Mouse (Mus musculus): Measurements from ENCODE around the gene 2900026A02Rik. TPM values are rescaled to one million over a fixed set of nuclear protein-coding genes. Genes with fewer than 3 reads are reported as not detected.
A peak's percentile ranks its signal among the peaks of the same experiment; 100 is the strongest.

The 2900026A02Rik gene
- total RNA-seq, 2 experiments from 2014 or later: 69.6 to 70.6 TPM

DNA sequence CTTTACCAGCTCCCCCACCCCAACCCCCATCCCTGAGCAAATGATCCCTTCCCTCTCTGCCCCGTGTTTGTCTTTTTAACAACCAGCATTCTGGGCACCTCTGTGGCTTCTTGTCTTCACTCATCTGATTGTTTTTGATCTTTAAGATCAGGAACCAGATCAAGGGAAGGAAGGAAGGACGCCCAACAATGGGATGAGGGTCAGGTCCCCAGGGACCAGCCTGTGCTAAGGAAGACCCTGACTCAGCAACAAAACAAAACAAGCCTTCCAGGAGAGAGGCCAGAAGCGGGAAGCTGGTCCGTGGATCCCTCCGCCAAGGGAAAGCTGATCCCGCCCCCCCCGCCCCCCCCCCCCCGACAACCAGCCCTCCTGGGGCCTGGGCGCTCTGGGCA lies 41.6 kb downstream of the 2900026A02Rik start:
- DNase-seq (ENCODE audit: low spot score in 2 of 2): no peak

DNA sequence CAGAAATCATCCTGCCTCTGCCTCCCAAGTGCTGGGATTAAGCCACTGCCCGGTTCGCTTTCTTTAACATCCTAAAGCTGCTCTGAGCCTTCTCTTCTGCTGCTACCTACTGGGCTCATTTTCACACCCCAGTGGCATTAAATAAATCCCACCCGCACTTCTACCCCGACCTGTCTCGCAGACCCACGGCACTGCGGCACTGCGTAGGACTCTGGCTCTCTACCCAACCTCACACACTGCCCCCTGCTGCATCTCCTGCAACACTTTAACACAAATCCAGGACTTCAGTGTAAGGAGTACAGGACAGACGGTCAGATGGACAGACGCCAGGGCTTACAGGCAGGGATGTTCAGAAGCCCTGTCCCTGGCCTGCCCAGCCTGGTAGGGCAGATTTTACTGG lies 45.1 kb downstream of the 2900026A02Rik start:
- no peak for DNase-seq (ENCODE audit: low spot score in 2 of 2)

DNA sequence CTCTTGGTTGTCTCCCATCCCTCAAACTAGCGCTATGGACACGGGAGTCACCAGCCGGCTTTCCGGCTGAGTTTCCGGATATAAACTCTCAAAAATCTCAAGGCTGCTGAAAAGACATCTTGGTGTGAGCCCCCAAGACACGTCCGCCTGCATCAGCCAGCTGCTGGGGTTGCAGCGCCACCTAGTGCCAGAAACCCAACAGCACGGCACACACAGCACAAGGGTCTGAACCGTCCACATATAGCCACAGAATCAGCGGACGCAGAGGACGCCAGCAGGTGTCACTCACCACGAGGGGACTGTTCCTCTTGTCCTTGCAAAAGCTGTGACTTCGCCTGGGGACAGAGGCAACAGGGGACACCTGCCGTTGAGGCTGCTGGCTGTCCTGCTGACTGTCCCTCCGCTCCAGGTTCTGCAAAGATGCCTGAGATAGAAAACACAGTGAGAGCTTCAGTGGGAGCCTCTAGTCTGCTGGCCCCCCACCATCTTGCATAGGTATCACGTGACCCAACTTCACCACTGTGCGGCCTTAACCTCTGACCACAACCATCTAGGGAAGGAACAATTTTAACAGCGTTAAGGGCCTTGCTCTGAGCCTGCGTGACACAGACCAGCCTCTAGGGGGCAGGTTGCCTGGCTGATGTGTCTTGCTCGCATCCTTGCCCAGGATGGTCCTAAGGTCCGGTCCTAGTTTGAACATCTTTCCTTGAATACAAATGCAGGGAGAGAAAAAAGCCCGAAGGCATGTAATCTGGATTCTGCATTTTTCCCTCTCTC lies 45.9 kb downstream of the 2900026A02Rik start:
- no peak for DNase-seq (ENCODE audit: low spot score in 2 of 2)

DNA sequence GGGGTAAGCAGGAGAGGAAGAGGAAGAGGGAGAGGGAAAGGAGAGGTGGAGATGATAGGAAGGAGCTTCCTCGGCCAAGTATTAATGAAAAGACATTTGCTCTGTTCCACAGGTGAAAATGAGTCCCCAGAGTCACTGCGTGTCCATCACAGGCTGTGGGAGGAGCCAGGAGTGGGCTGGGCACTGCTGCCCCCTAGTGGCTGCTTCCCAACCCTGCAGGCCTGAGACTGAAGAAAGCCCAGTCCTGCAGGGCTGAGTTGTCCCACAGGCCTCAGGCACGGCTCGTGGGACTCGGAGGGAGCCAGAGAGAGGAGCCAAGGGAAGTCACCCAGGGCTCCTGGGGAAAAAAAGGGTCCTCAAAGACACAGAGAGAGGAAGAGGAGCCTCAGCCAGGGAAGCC lies 47.7 kb downstream of the 2900026A02Rik start:
- peak; percentile 57 to 81 for DNase-seq (ENCODE audit: low spot score in 2 of 2)

DNA sequence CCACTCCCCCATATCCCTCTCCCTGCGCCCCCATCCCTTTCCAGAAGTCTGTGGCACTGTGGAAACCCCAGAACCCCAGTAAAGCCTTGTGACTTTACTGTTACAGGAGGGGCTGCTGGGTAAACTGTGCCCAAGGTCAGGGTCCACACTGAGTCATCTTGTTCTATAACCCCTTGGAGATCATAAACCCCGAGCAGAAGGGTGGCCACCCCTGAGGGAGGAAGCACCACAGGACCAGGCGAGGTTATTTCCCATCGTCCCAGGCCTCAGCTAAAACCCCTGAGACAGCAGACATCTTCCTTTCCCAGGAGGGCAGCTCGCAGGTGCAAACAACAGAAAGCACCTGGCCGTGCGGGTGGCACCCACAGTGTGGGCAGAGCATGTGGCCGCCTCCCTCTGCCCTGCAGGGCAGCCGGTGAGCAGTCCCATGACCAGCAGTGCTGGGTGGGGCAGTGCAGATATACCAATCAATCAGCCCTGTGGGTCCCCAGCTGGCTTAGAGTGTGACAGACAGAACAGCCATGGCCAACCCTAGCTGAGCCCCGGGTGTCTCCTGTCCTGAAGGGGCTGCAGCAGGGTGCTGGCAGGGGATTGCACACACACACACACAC lies 49.0 kb downstream of the 2900026A02Rik start:
- DNase-seq (ENCODE audit: low spot score in 2 of 2): no peak

DNA sequence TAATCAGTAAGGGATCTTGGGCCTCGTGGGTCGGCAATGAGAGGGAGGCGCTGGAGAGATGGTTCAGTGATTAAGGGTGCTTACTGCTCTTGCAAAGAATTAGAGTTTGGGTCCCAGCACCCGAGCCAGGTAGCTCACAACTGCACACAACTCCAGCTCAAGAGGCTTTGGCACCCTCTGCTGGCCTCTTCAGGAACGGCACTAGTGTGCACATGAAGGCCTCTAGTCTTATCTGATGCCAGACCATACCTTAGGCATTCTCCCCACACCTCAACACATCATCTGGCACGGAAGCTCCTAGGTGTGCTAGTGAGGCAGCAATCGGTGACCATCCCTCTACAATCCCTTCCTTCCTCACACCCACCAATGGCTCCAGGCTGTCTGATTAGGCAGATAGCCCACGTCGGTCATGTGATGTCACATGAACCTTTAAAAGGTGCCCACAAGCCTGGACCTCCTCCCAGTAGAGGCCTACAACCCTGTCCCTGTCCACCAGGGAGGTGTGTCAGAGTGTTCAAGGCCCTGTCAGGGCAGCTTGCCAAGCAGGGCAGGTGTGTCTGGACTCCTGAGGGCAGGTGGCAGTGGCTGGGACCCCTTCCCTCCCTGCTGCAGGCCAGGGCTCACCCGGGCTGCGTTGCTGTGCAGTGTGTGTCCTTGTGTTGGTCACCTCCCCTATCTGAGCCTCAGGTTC lies 50.8 kb downstream of the 2900026A02Rik start:
- no peak for DNase-seq (ENCODE audit: low spot score in 2 of 2)

DNA sequence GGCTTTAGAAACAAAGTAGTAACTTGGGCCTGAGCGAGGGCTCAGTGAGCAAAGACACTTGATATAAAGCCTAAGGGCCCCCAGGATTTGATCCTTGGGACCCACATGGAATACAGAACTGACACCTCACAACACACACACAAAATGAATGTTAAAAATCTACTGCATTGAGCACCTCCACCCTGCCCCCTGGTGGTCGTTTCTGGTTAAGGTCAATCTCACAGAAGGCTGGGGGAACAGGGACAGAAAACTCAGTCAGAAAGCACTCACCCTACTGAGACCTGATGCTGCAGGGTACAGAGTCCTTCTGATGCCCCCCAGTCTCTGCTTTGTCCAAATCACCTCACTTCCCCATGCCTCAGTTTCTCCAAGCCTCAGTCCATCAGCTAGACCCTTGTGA lies 53.3 kb downstream of the 2900026A02Rik start:
- no peak for DNase-seq (ENCODE audit: low spot score in 2 of 2)

DNA sequence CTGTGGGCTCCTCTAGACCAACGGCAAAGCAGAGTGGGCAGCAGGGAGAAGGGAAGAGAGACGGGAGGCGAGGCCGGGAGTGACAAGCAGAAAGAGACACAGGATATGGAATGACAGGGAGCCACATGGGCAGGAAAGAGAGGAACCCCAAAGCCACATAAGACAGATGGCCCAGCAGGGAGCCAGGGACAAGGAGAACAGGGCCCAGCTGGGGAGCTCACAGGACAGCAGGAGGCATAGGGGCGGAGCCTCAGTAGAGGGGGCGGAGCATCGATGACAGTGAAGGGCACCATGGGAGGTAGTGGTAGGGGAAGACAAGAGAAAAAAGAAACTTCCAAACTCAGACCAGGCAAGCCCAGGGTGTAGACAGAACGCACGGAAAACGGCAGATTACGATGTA lies 55.6 kb downstream of the 2900026A02Rik start:
- peak; percentile 70 to 89 for DNase-seq (ENCODE audit: low spot score in 2 of 2)

DNA sequence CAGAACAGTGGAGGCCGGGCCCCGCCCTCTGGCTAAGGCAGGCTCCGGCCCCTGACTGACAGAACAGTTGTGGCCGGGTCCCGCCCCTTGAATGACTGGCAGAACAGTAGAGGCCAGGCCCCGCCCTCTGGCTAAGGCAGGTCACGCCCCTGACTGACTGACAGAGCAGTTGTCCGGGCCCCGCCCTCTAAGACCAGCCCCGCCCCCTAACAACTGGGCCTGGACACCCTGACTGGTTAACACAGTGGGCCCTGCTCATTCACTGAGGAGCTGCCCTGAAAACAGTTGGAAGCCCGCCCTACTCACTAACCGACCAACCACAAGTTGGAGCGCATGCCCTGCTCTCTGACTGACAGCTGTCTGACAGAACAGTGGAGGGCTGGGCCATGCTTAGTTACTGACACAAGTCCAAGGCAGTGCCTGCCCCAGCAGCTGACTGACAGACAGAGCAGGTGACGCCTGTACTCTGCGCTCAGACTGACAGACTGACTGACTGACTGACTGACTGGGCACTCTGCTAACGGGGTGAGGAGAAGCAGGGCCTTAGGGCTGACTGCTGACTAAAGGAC lies 56.1 kb downstream of the 2900026A02Rik start:
- DNase-seq (ENCODE audit: low spot score in 2 of 2): peak; percentile 73 to 87

DNA sequence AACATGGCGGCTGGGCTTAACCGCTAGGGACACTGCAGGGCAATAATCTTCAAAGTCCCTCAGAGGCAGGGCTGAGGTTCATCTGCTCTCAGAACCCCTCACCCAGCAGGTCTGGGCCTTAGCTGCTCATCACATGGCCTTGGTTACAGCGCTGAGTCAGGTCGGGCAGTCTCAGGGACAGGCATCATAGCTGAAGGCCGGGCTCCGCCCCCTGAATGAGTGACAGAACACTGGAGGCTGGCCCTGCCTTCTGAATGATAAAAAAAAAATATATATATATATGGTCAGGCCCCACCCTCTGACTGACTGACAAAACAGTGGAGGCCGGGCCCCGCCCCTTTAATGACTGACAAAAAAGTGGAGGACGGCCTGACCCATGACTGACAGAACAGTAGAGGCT lies 56.6 kb downstream of the 2900026A02Rik start:
- DNase-seq (ENCODE audit: low spot score in 2 of 2): no peak

DNA sequence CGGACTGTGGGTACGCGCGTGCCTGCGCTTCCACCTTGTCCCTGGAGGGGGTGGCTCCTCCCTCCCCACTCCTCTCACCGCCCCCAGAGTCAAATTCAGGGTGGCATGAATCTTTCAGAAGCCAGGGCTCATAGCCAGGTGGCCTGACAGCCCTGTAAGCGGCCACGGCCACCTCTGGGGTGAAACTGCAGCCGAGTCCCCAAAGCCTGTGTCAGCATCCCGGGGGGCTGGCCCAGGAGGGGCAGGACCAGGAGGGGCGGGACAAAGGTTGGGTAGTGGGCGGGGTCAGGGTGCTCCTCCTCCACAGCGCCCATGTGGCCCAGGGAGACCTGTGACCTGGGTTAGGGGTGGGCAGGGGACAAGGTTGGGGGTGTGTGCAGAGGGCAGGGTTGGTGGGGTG lies 57.9 kb downstream of the 2900026A02Rik start:
- DNase-seq (ENCODE audit: low spot score in 2 of 2): no peak

DNA sequence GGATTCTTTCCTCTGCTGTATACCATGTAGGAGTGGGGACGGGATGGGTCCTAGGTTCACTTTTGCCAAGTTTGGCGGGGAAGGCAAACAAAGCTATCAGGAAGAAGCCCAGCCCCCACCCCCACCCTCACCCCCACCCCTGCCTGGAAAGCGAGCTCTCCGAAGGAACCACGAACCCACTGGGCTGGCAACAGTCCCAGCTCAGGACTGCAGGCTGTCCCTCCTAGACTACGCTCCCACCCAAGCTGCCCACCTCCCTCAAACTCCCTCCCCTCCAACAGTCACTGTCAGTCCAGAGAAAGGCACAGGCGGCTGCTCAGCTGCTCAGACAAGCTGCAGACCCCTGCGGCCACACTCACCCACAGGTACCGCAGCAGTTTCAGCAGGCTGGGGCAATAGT lies 58.3 kb downstream of the 2900026A02Rik start:
- DNase-seq (ENCODE audit: low spot score in 2 of 2): no peak

DNA sequence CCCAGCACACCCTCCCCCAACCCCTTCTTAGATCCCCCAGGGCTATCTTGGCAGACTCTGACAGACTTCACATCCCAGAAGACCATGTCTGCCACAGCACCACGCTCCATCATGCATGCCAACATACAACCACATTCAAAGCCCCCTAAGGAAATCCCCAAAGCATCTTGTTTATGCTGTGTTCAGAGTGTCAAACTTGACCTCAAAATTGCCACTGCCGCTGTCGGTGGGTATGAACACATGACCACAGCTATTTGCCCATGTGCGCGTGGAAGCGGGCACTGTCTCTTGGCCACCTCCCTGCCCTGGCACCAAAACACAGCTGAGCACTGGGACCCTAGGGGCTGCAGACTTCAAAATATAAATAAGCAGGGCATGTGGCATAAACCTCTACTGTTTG lies 59.5 kb downstream of the 2900026A02Rik start:
- DNase-seq (ENCODE audit: low spot score in 2 of 2): no peak

DNA sequence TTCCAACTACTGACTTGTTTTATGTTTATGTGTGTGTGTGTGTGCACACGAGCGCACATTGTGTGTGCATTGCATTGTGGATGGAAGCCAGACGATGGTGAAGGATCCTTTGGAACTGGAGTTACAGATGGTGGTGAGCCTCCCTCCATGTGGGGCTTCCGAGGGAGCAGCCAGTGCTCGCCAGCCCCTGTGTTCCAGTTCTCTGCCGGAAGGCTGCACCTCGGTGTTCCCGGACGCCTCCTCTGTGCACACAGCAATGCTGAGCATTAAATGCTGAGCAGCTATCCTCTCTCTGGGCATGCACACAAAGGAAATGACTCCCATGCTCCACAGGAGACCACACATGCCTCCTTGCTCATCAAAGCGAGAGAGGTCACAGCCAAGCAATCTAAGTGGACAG lies 60.7 kb downstream of the 2900026A02Rik start:
- no peak for DNase-seq (ENCODE audit: low spot score in 2 of 2)

DNA sequence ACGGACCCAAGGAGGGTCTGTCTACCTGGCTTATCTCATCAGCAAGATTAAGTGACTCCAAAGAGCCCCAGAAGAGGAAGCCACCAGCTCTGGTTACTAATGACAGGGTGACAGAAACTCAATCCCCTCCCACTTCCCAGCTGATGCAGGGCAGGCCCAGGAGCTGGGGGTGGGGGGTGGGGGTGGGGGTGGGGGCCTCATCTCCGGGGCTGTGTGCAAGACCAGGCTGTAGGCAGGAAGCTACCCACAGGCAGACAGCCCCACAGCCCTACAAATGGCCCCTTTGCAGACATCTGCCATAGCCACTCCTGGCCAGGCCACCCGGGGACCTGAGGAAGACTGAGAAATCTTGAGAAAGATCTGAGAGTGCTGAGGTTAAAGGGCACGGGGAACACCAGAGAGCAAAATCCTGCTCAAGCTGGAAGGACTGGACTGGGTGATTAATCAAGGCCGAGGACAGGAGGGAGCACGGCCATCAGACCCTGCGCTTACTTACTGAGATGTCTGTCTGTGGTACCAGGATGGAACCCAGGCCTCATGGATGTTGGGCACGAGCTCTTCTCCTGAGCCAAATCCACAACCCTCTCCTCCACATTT lies 62.2 kb downstream of the 2900026A02Rik start:
- DNase-seq (ENCODE audit: low spot score in 2 of 2): no peak

DNA sequence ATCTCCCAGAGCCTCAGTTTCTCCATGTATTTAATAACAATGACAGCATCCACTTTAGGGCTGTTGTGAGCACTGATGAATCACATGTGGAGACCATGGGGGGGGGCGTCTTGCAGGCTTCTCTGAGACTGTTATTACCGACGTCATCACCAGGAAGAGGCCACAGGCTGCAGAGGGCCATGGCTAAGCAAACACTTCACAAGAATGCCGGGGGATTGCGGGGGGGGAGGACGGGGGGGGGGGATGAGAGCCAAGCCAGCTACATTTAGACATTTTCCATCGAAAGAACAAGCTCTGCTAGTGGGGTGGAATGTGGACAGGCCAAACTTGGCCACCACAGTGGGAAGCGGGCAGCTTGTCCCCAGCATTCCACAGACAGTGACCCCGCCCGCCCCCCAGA lies 63.4 kb downstream of the 2900026A02Rik start:
- no peak for DNase-seq (ENCODE audit: low spot score in 2 of 2)

DNA sequence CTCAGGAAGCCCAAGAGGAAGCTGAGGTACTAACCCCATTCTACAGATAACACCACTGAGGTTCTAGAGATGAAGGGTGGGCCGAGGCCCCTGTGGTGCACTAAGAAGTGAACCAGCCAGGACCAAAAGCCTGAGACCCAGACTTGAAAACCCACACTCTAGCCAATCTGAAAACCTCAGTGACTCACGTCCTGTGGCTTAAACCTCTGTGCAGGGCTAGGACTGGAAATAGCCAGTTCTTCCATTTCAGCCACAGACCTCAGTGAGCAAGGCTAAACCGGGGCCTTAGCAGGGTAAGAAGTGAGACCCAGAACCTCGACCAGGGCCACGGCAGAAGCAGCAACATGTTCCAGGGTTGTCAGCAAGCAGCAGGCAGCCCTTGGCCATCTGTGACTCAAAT lies 64.0 kb downstream of the 2900026A02Rik start:
- DNase-seq (ENCODE audit: low spot score in 2 of 2): no peak

DNA sequence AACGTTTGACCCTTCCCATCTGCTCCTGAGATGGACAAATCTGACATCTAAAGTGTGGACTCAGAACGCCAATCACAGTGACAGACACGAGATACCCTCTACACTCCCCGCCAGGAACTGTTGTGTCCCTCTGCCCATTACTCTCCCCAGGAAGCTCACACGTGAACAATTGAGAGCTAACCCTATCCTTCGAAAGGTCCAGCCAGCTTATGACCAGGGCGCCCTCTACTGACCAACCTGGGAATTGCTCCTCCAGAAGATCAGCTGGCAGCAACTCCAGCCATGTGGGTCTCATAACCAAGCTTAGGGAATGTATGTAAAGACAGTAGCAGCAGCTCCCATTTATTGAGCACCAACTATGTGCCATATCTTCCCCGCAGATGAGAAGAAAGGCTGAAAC lies 65.9 kb downstream of the 2900026A02Rik start:
- peak; percentile 83 for DNase-seq (ENCODE audit: low spot score in 2 of 2)

DNA sequence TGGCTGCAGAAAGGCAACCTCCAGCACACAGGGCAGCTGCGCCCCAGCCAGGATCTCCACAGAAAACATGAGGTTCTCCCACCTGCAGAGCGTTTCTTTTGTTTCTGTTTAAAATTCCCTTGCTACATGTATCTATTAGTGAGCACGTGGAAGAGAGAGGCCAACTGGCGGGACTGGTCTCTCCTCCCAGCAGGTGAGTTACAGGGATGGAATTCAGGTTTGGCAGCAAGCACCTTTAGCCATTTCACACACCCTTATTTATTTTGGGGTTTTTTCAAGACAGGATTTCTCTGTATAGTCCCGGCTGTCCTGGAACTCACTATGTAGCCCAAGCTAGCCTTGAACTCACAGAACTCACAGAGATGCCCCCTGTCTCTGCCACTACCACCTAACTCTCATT lies 66.6 kb downstream of the 2900026A02Rik start:
- no peak for DNase-seq (ENCODE audit: low spot score in 2 of 2)

DNA sequence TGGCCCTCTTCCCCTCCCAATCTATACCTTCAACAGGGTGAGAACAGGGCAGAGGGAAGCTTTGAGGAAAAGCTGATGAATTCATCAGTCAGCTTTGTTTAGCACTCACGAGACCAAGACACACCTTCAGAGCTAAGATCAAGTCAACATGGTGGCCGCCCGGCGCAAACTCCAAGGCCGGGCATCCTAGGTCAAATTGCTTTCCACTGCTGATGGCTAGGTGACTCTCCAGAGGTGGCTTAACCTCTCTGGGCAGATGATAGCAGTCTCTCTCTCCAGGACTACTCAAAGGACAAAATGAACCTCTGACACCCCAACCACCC lies 67.6 kb downstream of the 2900026A02Rik start:
- DNase-seq (ENCODE audit: low spot score in 2 of 2): no peak

DNA sequence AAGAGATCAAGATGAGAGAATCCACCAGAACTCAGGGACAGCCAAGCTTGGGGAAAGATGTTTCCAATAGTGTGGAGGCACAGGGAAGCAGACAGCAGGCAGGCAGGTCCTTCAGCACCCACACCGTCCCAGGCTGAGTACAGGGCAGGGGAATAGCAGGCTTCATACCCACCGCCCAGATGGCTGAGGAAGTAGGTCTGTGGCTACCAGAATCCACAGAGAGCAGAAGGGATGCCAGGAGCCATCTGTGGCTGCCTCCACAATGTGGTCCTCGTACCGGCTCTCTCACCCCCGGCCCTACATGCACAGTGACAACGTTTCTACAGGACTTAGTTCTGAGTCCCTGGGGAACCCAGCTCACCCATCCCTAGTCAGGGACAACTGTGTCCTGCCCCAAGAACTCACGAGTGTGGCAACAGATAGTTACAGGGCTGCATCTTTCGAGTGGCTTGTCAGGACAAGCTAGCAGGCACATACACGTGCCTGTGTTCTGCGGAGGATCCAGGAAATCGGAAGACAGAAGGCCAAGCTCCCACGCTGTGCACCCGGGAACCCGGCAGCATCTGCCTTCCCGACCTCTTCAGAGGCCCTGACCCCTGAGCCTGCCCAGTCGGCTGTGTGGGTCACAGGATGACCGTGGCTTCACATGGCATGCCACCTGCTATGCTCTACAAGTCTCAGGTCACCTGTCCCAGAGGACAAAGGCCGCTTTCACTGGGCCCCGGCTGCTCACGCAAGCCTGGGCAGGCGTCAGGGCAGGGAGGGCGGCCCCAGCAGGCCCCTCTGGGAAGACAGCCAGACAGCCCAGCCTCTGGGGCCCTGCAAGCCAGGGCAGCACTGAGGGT lies 68.2 kb downstream of the 2900026A02Rik start:
- DNase-seq (ENCODE audit: low spot score in 2 of 2): peak in 1 of 2 experiments; percentile 42
